ENCODE assay signal across 8 mouse cellular contexts in genomic region chr12:16533331-16533828, GRCm38 (mm10).
A peak's percentile ranks its signal among the peaks of the same experiment; 100 is the strongest.
DNase-seq lines count a peak whose midpoint lies in the region; ATAC-seq lines count a peak whose summit lies in the region.

No protein-coding gene starts in this region.

- H3K36me3 ChIP-seq in intestine, embryonic 14.5 days (ENCODE audit: control insufficient read depth, insufficient read depth, low read length) = peaks cover 14% of the 10 kb centered on the region
- H3K36me3 ChIP-seq in midbrain, embryonic 12.5 days = peaks cover 16% of the 10 kb centered on the region

- ATAC-seq in intestine, embryonic 14.5 days (replicated peaks; ENCODE audit: low FRiP score, low TSS enrichment, low read depth) = 0 out of 2 replicates have a peak, but pooled peaks have one; percentile 48
- ATAC-seq in midbrain, embryonic 12.5 days (ENCODE audit: low FRiP score, low read depth) = peak; percentile 78
- ATAC-seq in megakaryocyte-erythroid progenitor cell, adult 5-6 weeks (replicated peaks; ENCODE audit: low FRiP score, low TSS enrichment, poor library complexity, severe bottlenecking) = no peak

- H3K27ac ChIP-seq in intestine, embryonic 14.5 days (ENCODE audit: low read depth) = no peak overlapping the region
- H3K27ac ChIP-seq in midbrain, embryonic 12.5 days (replicated peaks) = 0 out of 2 replicates have a peak overlapping the region, but pooled peaks have one; percentile 31

- peak; percentile 88 for DNase-seq in adipocyte (ENCODE audit: low spot score)
- peak; percentile 86 to 91 for DNase-seq in cerebellum, postnatal 4 days (ENCODE audit: low spot score in 2 of 2)
- DNase-seq in gastrocnemius, adult 8-10 months (ENCODE audit: low spot score in 2 of 2) = peak; percentile 66 to 70
- peak; percentile 88 for DNase-seq in intestine, embryonic 14.5 days (ENCODE audit: low spot score)
- DNase-seq in left cerebral cortex, adult 9 months (ENCODE audit: low spot score in 2 of 2) = peak; percentile 40 to 89
- DNase-seq in skeletal muscle tissue, adult 2 months (ENCODE audit: low read depth, low spot score) = peak; percentile 66

- H3K9me3 ChIP-seq in intestine, embryonic 14.5 days (ENCODE audit: control insufficient read depth, low read length) = no peaks in the 10 kb centered on the region
- H3K9me3 ChIP-seq in midbrain, embryonic 12.5 days = no peaks in the 10 kb centered on the region

- no peaks in the 10 kb centered on the region; the same call in 1 of the 2 replicates for H3K4me1 ChIP-seq in intestine, embryonic 14.5 days (replicated peaks; ENCODE audit: control insufficient read depth, insufficient read depth, low read length)
- H3K4me1 ChIP-seq in midbrain, embryonic 12.5 days = peaks cover 11% of the 10 kb centered on the region; the same call in 1 of the 2 replicates

- 24% methylated on average over 4 of the region's 4 CpGs for WGBS in intestine, embryonic 14.5 days
- 24% methylated on average over 4 of the region's 4 CpGs for WGBS in midbrain, embryonic 12.5 days

- no peak overlapping the region for H3K4me3 ChIP-seq in intestine, embryonic 14.5 days (ENCODE audit: low read depth, low read length)
- H3K4me3 ChIP-seq in midbrain, embryonic 12.5 days = no peak overlapping the region

- no peak overlapping the region for H3K4me2 ChIP-seq in intestine, embryonic 14.5 days (ENCODE audit: low read length)
- H3K4me2 ChIP-seq in midbrain, embryonic 12.5 days (replicated peaks) = no peak overlapping the region

- H3K27me3 ChIP-seq in intestine, embryonic 14.5 days (replicated peaks; ENCODE audit: control insufficient read depth, insufficient read depth, low read length) = no peaks in the 10 kb centered on the region
- no peaks in the 10 kb centered on the region for H3K27me3 ChIP-seq in midbrain, embryonic 12.5 days

- H3K9ac ChIP-seq in intestine, embryonic 14.5 days (ENCODE audit: low read length) = no peak overlapping the region
- H3K9ac ChIP-seq in midbrain, embryonic 12.5 days (replicated peaks) = no peak overlapping the region
